Mouse (Mus musculus): Measurements from ENCODE around the gene Cited2. TPM values are rescaled to one million over a fixed set of nuclear protein-coding genes. Genes with fewer than 3 reads are reported as not detected.

Cited2 gene
- total RNA-seq, 1 experiment from 2014 or later: 29.2 TPM

DNA sequence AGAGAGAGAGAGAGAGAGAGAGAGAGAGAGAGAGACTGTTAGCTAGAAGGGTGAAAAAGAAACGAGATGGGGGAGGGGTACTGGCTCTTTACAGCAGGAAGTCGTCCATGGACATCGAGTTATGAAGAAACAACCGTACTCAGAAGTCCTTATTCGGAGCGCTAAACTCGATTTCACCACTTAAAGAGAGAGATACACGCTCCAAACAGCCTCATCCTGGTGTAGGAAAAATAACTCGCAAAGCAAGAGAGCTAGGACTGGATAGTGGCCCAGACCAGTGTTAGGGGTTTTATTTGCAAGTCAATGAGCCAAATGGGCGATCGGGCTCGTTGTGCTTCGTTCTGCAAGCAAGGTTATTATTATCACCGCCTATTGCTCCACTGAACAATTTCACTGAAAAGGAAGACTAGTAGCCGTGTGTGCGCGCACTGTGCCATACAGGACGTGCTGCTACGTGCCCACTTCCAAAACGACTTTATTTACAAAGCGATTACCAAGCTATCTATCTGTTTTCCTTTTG lies 1.4 kb upstream of the Cited2 start:
- ATAC-seq (replicated peaks; ENCODE audit: insufficient number of reproducible peaks, low FRiP score, low TSS enrichment, poor library complexity, severe bottlenecking): no peak

DNA sequence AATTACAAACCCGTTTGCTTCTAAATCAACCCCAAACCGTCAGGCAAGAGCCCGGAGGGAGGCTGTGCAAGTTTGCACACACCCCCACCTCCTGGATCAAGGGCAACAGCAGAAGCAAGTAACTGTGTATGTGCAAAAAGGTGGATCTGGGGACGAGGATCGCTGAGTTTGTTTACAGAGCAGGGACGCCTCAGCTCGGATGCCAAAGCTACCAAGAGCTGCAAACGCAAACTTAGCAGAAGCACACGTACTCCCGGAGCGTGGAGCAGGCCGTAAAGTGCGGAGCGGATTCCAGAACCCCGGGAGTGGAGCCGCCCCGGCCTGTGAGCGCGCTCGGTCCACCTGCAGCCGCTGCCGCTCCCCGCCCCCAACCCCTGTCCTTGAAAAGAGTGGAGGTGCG lies 860 bp upstream of the Cited2 start:
- ATAC-seq (replicated peaks; ENCODE audit: insufficient number of reproducible peaks, low FRiP score, low TSS enrichment, poor library complexity, severe bottlenecking): peak; percentile 74

DNA sequence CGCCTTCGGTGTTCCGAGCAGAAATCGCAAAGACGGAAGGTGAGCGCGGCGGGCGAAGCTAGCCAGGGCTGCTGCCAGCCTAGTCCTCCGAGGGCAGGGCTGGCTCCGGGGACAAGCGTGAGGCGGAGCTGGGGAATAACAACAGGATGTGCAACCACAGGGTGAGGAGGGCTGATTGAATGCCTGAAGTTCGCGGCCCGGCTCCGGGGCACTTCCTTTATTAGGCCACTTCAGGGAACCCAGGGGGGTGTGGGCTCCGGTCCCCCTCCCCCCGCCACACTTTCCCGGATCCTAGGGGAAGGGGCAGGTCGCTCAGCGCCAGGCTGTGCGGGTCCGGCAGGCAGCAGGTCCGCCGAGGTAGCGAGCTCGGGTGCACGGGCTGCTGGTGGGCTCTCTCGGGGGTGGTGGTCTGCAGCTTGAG lies 413 bp downstream of the Cited2 start:
- peak; percentile 25; the same call in 1 of the 2 replicates for ATAC-seq (replicated peaks; ENCODE audit: insufficient number of reproducible peaks, low FRiP score, low TSS enrichment, poor library complexity, severe bottlenecking)

DNA sequence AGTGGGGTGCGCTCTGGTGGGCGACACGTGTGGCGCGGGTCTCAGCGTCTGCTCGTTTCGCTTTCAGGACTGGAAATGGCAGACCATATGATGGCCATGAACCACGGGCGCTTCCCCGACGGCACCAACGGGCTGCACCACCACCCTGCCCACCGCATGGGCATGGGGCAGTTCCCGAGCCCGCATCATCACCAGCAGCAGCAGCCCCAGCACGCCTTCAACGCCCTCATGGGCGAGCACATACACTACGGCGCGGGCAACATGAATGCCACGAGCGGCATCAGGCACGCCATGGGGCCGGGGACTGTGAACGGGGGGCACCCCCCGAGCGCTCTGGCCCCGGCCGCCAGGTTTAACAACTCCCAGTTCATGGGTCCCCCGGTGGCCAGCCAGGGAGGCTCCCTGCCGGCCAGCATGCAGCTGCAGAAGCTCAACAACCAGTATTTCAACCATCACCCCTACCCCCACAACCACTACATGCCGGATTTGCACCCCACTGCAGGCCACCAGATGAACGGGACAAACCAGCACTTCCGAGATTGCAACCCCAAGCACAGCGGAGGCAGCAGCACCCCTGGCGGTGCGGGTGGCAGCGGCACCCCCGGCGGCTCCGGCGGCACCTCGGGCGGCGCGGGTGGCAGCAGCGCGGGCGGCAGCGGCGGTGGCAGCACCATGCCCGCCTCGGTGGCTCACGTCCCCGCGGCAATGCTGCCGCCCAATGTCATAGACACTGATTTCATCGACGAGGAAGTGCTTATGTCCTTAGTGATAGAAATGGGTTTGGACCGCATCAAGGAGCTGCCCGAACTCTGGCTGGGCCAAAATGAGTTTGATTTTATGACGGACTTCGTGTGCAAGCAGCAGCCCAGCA lies 1.1 kb downstream of the Cited2 start:
- ATAC-seq (replicated peaks; ENCODE audit: insufficient number of reproducible peaks, low FRiP score, low TSS enrichment, poor library complexity, severe bottlenecking): peak; percentile 23; the same call in 1 of the 2 replicates

DNA sequence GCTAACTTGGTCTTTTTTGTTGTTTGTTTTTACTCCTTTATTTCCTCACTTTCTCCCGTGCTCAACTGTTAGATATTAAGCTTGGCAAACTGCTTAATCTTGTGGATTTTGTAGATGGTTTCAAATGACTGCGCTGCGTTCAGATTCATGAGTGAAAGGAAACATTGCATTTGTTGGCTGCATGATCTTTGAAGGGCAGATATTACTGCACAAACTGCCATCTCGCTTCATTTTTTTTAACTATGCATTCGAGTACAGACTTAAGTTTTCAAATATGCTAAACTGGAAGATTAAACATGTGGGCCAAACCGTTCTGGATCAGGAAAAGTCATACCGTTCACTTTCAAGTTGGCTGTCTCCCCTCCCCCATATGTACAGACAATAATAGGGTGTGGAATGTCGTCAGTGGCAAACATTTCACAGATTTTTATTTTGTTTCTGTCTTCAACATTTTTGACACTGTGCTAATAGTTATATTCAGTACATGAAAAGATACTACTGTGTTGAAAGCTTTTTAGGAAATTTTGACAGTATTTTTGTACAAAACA lies 2.1 kb downstream of the Cited2 start:
- no peak for ATAC-seq (replicated peaks; ENCODE audit: insufficient number of reproducible peaks, low FRiP score, low TSS enrichment, poor library complexity, severe bottlenecking)

DNA sequence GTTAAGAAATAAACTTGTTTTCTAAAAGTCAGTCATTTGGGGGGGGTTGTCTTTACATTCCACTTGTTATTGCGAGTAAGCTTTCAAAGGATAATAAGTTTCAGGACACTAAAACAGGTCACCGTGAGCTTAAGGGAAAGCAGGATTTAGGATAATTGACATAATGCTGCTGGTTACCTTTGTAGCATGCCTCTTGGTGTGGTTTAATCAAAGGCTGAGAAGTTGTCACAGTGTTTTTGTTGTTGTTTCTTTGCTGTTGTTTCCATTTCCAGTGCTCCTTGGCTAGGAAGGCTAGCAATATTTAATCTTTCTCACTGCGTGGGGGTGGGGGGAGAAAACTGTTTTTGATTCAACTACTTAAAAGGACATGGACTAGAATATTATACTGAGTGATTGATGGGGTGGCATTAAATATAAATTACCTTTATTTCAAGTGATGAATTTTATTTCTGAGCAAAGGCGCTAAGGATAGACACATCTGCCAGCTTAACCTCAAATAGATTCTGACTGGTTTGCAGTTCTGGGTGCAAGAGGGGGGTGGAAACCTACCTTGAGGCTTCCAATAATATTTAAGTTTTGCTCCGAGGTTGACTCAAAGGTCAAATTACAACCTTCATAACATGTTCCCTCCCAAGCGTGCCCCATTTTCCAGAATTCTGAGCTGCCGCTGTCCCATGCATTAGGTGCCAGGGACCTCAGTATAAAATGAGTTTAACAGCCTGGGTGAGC lies 2.8 kb downstream of the Cited2 start:
- ATAC-seq (replicated peaks; ENCODE audit: insufficient number of reproducible peaks, low FRiP score, low TSS enrichment, poor library complexity, severe bottlenecking): no peak

DNA sequence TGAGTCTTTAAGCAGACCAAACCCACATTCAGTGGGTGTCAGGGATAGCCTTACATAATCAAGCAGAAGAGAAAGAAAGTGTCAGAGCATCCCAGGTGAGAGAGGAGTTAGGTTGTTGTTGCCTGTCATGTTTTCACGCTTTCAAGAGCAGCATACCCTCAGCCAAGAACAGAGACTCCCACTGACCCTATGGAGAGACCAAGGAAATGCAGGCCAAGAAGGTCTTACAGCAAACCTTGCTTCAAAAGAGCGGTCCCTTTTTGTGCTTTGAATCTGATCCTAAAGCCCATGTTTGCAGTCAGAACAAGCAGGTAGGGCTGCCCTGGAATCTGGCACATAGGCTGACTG lies 3.3 kb downstream of the Cited2 start:
- no peak for ATAC-seq (replicated peaks; ENCODE audit: insufficient number of reproducible peaks, low FRiP score, low TSS enrichment, poor library complexity, severe bottlenecking)

DNA sequence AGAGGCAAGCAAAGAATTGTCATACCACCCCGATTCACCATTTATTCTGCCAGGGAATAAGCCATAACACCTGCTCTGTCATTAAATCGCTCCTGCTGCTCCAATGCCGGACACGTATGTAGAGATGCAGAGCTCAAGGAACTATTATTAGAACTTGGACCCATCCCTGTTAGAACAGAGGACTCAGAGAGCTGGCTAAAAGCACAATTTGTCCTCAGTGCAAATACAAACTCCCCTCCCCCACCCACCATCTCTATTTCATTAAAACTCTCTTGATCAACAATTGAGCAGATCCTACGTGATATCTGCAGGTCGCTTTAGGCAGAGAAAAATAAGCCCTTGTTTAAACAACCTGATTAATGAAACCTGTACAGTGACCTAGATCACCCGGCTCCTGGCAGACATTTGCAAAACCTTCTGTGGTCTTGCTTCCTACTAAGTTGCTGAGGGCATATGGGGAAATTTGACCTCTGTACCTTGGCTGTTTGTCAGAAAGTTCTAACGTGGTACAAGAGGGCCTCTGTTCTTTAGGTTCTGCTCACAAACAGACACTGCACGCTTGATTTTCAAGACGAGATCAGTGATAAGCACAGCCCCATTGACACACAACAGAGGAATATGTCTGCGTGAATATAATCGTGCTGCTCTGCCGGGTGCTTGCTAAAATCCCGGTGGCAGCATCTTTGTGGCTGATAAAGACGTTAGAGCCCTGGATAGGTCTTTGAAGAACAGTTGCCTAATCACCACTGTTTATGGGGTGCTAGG lies 4.3 kb downstream of the Cited2 start:
- ATAC-seq (replicated peaks; ENCODE audit: insufficient number of reproducible peaks, low FRiP score, low TSS enrichment, poor library complexity, severe bottlenecking): no peak

DNA sequence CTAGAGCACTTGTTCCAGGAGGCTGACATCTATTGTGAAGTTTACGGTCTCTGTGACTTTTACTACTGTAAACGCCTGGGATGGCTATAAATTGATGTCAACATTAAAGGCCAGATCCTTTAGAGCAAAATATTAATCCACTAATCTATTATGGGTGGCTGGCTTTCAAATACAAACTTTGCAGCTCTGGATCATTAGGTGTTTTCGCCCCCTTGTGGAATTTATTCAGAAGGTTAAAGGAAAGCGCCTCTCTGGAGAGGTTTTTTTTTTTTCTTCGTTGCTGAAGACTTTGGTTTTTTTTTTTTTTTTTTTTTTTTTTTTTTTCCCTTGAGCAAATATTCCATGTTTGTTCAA lies 4.9 kb downstream of the Cited2 start:
- ATAC-seq (replicated peaks; ENCODE audit: insufficient number of reproducible peaks, low FRiP score, low TSS enrichment, poor library complexity, severe bottlenecking): no peak

DNA sequence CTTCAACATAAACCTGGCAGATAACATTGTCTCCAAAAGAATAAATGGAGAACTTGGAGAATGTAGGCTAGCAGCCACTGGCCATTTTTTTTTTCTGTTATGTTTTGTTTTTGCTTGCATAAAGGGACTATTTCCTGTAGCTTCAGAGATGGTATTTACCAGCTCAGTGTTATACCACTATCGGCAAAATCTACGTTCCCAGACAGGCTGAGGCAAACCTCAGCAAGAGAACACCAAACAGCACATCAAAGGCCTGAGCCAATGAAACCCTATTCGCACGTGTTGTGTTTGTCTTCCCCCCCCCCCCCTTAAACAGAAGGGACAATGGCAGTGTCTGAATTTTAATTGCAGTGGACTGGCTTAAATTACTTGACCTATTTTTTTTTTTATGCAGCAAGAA lies 5.7 kb downstream of the Cited2 start:
- ATAC-seq (replicated peaks; ENCODE audit: insufficient number of reproducible peaks, low FRiP score, low TSS enrichment, poor library complexity, severe bottlenecking): no peak

DNA sequence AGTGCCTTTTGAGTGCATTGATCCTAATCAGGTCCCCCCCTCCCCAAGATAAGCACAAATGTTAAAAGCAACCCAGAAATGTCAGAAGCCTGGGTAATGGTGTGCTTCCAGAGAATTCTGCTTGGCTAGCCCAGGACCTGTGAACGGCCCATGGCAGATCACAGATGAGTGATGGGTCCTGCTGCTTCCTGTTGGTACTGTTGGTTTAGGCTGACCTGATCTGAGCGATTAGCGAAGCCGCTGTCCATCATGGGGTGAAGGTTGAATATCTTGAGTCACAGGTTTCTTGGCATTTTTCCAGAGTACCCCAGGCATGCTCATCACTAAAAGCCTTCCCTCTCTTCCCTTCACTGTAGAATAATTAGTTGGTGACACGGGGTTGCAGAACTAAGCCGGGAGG lies 6.5 kb downstream of the Cited2 start:
- ATAC-seq (replicated peaks; ENCODE audit: insufficient number of reproducible peaks, low FRiP score, low TSS enrichment, poor library complexity, severe bottlenecking): no peak

DNA sequence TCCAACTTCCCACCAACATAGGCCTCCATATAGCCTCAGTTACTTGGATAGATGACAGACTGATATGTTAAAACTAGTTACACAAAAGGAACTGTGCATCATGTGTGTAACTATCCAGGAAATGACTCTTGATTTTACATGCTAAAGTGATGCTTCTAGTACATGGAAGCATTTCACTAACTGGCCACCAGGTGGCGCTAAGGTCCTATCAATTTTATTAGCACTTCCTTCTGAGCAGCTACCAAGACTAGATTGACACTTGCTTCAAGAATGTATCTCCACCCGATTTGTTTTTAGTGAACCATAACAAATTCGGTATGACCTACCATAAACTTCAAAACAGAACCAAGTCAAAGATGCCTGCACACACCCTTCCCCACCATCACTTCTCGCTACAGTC lies 10.0 kb downstream of the Cited2 start:
- peak; percentile 77; the same call in 1 of the 2 replicates for ATAC-seq (replicated peaks; ENCODE audit: insufficient number of reproducible peaks, low FRiP score, low TSS enrichment, poor library complexity, severe bottlenecking)

DNA sequence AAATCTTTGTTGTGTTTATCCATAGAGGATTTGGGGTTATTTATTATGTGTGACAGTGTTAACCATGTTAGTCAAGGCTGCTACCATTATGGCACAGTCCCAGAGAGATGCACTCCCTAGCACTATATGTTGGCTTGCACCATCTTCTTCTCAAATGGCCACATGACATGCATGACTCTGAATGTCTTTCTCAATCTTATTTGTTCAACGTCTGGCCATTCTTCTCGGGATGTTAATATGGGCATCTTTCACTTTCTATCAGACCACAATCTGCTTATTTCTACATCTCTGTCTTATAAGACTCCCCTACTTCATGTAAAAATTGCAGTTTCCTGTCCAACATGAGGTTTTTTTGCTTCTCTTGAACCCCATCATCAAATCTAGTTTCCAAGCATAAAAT lies 19.6 kb downstream of the Cited2 start:
- no peak for ATAC-seq (replicated peaks; ENCODE audit: insufficient number of reproducible peaks, low FRiP score, low TSS enrichment, poor library complexity, severe bottlenecking)

DNA sequence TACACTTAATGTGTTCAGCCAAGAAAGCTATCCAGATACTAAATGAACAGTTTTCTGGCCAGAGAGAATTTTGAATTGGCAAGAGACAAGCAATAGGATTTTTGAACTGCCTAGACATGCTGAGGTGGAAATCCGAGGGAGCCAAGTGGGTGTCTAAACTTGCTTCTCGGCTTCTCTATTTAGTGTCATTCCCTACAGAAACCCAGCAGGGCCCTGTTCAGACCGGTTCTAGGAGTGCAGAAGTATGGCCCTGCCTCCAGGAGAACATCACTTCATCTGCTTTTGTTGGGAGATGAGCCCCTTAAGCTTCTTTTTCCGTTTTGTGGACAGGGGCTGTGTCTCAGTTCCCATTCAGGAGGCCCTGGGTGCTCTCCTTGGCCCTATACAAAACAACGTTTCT lies 29.5 kb downstream of the Cited2 start:
- ATAC-seq (replicated peaks; ENCODE audit: insufficient number of reproducible peaks, low FRiP score, low TSS enrichment, poor library complexity, severe bottlenecking): no peak

DNA sequence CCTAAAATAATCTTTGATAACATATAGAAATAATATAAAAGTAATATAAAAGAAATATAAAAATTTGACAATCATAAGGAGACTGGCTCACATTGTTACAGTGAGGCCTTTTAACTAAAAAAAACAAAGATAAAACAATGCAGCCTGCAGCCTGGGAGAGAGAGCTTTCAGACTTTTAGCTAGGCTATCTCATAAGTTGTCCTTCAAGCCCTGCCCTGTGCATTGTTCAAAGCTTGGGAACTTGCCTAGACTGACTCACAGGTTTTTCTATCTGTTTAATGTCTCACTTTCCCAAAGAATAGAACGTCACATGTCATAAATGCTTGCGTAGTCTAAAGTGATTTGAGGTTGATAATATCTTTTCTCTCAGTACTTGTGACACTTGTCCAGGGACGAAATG lies 36.8 kb downstream of the Cited2 start:
- ATAC-seq (replicated peaks; ENCODE audit: insufficient number of reproducible peaks, low FRiP score, low TSS enrichment, poor library complexity, severe bottlenecking): no peak

DNA sequence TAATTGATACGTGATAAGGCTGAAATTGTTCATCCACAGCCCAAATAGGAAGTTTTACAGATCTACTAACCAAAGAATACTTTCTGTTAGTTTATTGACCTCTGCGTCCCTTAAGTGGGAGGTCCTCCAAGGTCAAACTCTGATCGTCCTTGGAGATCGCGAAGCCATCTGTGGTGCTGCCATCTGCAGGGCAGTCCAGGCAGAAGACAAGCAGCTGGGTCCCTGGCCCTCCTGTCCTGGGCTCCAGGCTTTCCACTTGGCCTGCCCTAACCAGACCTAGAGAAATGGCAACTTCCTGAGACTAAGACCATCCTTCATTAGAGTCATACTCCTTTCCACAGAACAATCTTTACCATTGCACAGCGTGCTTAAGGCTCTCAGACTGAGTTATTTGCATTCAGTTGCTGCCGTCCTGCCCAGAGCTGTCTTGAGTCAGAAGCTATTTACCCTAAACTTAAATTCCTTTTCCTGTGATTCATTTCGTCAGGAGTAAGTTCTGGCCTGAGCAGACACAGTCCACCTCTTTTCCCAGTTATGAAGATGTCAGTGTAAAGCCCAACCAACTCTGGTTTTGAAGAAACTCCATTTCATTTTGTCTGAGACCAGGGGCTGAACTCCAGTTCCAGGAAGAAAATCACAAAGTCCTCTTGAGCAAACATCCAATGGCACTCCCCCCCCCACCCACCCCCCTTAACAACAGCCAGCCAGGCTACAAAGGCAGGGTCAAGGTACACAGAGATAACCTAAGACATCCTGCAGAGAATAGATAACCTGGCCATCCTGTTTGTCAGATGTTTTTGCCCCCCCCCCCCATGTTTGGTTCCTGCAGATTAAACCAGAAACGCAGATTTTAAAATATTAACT lies 38.0 kb downstream of the Cited2 start:
- no peak for ATAC-seq (replicated peaks; ENCODE audit: insufficient number of reproducible peaks, low FRiP score, low TSS enrichment, poor library complexity, severe bottlenecking)

DNA sequence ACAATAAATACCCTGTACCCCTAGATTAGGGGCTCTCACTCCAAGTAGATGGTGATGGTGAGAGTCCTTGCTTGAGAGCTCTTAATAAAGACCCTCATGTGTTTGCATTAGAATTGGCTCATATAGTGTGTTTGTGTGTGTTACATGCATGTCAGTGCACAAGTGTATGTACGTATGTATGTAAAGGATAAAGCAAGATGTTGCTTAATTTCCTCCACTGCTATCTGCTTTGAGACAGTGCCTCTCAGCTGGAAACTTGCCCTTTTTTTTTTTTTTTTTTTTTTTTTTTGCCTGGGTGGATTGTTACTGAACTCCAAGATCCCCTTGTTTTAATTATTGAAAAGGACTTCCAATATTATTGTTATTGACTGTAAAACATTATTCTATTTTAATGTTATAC lies 38.6 kb downstream of the Cited2 start:
- ATAC-seq (replicated peaks; ENCODE audit: insufficient number of reproducible peaks, low FRiP score, low TSS enrichment, poor library complexity, severe bottlenecking): no peak

DNA sequence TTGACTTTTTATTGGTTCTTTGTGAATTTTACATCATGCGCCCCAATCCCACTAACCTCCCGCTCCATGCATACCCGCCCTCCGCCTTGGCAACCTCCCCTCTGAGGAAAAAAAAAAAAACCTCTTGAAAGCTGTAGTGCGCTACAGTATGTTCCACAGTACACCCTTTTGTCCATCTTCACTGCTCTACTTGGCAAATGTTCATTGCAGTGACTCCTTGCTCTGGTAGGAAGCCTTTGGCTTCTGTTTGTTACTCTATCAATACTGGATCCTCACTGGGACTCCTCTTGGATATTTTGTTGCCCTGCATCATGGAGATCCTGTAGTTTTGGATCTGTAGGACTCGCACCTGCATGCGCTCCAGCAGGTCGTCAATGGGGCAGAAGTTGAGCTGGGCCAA lies 39.9 kb downstream of the Cited2 start:
- ATAC-seq (replicated peaks; ENCODE audit: insufficient number of reproducible peaks, low FRiP score, low TSS enrichment, poor library complexity, severe bottlenecking): no peak
